Mouse (Mus musculus) layer of hippocampus, postnatal 14 days (tissue): ENCODE results near the gene Grik4. TPM values are rescaled to one million over a fixed set of nuclear protein-coding genes. Genes with fewer than 3 reads are reported as not detected.

ENCODE experiments used
- DNase-seq, 2 experiments: peaks; one replicate each; pipeline ENCODE4 v3.0.0; 2021 to 2022; ENCODE audit warnings: low spot score in 2 of 2, mixed read lengths in 1 of 2
- total RNA-seq, 2 experiments: library from RNA; stranded (reverse); gene quantifications; 2 replicates each; pipeline ENCODE4 v1.2.3; 2021

Grik4 gene
- total RNA-seq, 2 experiments from 2014 or later, result 67.1 to 71.4 TPM

- no peak for DNase-seq
Observed at GRCm38 (mm10) chr9:42751160-42751559, 193.1 kb downstream of the Grik4 start.

DNA sequence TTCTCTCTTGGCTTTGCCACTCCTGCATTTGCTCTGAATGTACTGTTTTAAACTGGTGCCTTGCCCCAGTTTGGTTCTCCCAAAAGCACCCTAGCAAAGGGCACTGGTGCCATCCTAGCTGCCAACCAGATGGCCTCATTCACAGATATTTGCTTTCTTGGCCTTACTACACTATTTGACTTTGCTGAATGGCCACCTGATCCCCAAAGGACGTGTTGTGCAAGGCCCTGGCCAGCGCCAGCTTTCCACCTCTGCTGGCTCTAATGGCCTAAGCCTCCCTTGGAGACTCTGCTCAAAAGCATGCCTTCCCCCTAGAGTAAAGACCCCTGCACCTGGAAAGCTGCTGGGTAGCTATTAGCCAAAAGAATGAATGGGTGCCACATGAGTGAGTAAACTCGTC lies 194.1 kb downstream of the Grik4 start:
- DNase-seq, result no peak

DNA sequence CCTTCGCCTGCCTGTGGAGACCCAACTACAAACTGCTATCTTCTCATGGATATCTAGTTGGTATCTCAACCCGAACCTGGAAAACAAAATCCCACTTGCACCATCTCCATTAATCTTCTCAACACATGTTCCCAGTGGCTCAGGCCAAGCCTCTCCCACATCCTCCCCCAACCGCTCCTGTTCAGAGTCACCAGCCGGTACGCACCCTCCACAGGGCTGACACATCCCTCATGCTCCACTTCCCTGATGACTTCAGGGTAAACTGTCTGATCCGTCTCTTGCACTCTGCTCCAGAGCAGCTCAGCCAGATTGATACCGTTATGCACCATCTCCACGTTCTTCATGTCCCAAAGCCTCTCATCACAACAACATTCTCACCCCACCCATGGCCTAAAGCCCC lies 198.3 kb downstream of the Grik4 start:
- DNase-seq, result no peak

DNA sequence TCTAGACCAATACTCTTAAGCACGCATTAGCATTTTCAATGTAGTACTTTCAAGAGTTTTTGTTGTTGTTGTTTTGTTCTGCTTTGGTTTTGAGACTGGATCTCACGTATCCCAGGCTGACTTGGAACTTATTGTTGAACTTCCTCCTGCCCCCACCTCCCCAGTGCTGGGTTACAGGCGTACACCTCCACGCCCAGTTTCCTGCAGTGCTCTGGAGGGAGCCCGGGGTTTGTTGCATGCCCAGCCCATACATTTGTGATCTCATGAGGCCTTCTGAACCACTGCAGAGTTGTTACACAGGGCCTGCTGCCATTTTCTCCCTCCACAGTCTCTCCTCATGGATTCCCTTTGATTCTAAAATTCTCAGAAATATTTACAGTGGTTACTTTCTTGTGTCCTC lies 201.9 kb downstream of the Grik4 start:
- no peak for DNase-seq

- DNase-seq, result no peak
Observed at GRCm38 (mm10) chr9:42736697-42737335, 207.5 kb downstream of the Grik4 start.

DNA sequence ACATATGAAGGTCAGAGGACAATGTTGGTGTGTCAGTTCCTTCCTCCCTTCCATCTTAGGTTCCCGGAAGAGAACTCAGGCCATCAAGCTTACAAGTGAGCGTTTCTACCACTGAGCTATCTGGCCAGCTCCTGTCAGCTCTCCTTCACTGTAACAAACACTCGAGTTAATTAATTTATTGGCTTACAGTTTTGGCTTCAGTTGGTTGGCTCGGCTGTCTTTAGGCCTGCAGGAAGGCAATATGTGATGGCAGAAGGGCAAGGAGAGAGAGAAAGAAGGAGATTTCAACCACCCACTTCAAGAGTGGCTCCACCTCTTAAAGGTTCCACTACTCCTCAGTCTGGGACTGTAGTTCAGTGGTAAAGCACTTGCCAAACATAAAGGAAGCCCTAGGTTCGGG lies 209.2 kb downstream of the Grik4 start:
- no peak for DNase-seq

DNA sequence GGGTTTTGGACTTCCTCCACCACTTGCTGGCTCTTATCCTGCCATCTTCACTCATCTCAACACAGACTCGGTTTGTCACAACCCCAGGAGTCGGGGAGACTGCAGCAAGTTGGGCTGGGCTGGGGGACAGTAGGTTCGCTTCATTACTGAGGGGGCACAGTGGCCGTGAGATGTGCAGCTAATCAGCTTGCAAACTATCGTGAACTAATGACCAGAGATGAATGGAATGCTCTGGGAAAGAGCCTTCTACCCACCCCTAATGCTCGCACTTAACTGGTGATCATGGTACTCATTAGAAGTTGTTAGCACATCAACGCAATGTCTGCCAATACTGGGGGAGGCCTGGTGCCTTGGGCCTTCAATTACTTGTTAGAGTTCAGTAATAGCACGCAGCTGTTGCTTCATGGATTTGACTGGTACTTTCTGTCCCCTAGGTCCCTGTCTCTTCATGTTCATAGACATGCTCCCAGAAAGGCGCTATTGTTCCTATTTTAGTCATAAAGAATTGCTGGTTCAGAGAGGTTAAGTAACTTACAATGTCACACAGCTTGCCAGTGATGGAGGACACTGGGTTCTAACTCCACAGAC lies 211.5 kb downstream of the Grik4 start:
- no peak for DNase-seq

- DNase-seq, result no peak
Observed at GRCm38 (mm10) chr9:42728472-42728871, 215.8 kb downstream of the Grik4 start.

- no peak for DNase-seq
Observed at GRCm38 (mm10) chr9:42727661-42728060, 216.6 kb downstream of the Grik4 start.

GRCm38 (mm10) chr9:42727186-42727585 lies 217.1 kb downstream of the Grik4 start:
- DNase-seq, result no peak

- DNase-seq, result no peak
Observed at GRCm38 (mm10) chr9:42724099-42724498, 220.2 kb downstream of the Grik4 start.

DNA sequence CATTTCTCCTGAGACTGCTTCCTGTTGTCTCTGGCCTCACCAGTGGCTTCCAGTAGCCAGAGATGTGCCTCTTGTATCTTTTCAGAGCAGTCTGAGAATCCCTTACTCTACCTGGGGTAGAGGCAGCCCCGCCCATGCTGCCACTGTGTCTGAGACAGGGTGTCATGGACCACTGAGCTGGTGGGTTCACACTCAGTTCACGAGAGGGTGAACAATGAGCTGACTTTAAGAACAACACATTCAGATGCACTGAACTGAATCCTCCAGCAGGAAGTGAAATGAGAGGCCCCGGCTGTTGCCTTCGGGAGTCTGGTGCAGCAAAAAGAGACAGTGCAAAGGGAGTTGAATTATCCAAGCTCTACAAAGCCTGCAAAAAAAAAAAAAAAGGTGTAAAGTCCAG lies 221.8 kb downstream of the Grik4 start:
- DNase-seq, result no peak

DNA sequence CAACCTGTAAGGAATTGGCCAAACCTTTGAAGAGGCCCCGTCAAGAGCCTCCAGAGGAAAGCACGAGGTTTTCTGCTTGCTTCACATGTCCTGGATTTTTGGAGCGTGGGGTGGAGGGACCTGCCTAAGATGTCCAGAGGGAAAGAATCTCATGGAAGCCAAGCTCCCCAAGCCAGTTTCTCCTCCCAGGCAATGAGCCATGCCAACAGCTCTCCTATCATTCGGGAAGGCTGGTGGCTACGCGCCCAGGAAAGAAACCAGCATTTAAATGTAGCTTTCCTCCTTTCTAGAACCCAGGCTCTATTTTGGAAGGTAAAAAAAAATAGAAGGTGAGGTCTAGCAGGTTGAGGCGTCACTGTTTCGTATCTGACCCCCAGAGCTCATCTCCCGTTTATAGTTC lies 222.6 kb downstream of the Grik4 start:
- no peak for DNase-seq

- no peak for DNase-seq
Observed at GRCm38 (mm10) chr9:42721146-42721545, 223.1 kb downstream of the Grik4 start.

- no peak for DNase-seq
Observed at GRCm38 (mm10) chr9:42713912-42714311, 230.4 kb downstream of the Grik4 start.

GRCm38 (mm10) chr9:42705848-42706247 lies 238.4 kb downstream of the Grik4 start:
- DNase-seq, result no peak

GRCm38 (mm10) chr9:42703191-42703854 lies 241.0 kb downstream of the Grik4 start:
- no peak for DNase-seq

DNA sequence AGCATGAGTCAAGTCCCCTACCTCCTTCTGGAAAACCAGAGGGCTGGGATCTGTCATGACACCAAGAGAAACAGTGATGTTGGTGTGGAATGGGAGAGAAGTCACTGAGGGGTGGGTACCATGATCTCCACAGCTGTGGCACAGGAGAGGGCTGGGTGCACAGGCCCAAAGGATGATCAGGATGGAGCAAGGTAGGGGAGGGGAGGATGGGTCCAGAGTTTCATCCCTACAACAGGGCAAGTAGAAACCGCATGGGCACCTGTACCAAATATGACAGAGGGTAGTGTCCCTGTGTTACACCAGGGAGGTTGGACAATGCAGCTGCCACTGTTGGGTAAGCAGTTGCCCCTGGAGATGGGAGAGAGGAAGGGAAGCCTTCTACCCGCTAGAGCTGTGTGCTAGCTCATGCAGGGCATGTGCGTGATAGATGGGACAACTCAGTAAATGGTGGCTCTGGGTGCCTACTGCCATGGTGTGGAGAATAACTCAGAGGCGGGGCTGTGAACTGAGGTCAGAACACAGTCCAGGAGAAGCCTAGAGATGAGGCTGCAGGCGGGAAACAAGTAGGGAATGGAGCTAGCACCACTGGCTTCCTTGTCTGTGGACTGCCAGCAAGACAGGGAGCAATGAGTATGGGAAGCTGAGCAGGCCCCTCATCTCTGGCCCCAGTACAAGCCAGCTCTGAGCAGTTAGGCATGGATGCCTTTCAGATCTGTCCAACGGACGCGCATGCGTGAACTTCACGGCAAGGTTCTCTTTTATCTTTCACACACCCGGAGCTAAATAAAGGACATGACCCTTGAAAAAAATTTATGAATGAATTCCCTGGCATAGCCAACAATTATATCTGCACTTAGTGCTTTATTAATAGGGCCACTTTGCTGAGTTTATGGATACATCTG lies 241.8 kb downstream of the Grik4 start:
- DNase-seq, result no peak

DNA sequence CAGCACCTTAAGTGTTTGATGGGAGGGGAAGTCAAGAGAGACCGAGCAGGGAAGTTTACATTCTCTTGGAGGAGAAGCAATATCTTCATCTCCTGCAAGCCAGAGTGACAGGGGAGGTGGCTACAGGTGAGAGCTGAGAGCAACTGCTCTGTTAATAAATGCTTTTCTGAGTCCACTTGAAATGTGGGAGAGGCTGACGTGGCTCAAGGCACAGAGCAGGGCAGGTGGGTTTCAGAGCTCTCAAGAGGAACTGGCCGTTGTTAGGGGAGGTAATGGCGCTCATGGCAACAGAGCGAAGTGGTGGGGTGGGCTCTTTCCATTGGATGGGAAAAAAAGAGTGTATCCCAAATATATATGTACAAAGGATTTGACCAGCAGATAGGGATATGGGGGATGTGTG lies 242.6 kb downstream of the Grik4 start:
- no peak for DNase-seq

GRCm38 (mm10) chr9:42693024-42693423 lies 251.3 kb downstream of the Grik4 start:
- DNase-seq, result no peak

- DNase-seq, result peak in 1 of 2 experiments; percentile 53
Observed at GRCm38 (mm10) chr9:42688143-42688542, 256.1 kb downstream of the Grik4 start.

- no peak for DNase-seq
Observed at GRCm38 (mm10) chr9:42686104-42686503, 258.2 kb downstream of the Grik4 start.
